Mouse (Mus musculus): ENCODE data around the gene Cep57l1.

The Cep57l1 gene

GRCm38 (mm10) chr10:41675243-41675642 is 134.4 kb downstream of the Cep57l1 start:
- DNase-seq = no peak

- no peak for DNase-seq
These were observed 135.3 kb downstream of the Cep57l1 start for GRCm38 (mm10) chr10:41674362-41674761.

- DNase-seq = no peak
These were observed 139.5 kb downstream of the Cep57l1 start for GRCm38 (mm10) chr10:41670196-41670595.

Data from thymus, postnatal 25 days (tissue).